Mouse (Mus musculus) midbrain, embryonic 10.5 days (tissue): ENCODE data around the gene Polg2. TPM values are rescaled to one million over a fixed set of nuclear protein-coding genes. Genes with fewer than 3 reads are reported as not detected.

Source experiments
- DNase-seq: peaks from one replicate; pipeline ENCODE4 v3.0.0-alpha.2; 2017; ENCODE audit warnings: low spot score
- H3K27ac ChIP-seq: fragments of 300-500 bp; sonication (generic); replicated peaks from 2 replicates; pipeline ENCODE4 v1.5.1; 2016; ENCODE audit warnings: mild to moderate bottlenecking
- H3K27me3 ChIP-seq: fragments of 300-500 bp; sonication (generic); 2 replicates; pipeline ENCODE4 v1.6.1; 2016; ENCODE audit warnings: low read depth, mild to moderate bottlenecking; ENCODE audit not compliant: poor library complexity, severe bottlenecking
- H3K36me3 ChIP-seq: fragments of 300-500 bp; sonication (generic); 2 replicates; pipeline ENCODE4 v1.6.1; 2016; ENCODE audit warnings: mild to moderate bottlenecking, moderate library complexity
- H3K4me1 ChIP-seq: fragments of 300-500 bp; sonication (generic); 2 replicates; pipeline ENCODE4 v1.6.1; 2016
- H3K4me3 ChIP-seq: fragments of 300-500 bp; sonication (generic); 2 replicates; pipeline ENCODE4 v1.5.1; 2016; ENCODE audit warnings: mild to moderate bottlenecking, moderate library complexity
- H3K9me3 ChIP-seq: fragments of 300-500 bp; sonication (generic); replicated peaks from 2 replicates; pipeline ENCODE4 v1.6.1; 2016; ENCODE audit warnings: mild to moderate bottlenecking
- WGBS: fragments of 180-500 bp; shearing (Covaris S2); methylation state at CpG from one replicate; pipeline ENCODE4 v1.1.7; 2016; 5-methylcytosine and 5-hydroxymethylcytosine counted together
- polyA plus RNA-seq: library from polyadenylated mRNA; unstranded; fragments of >200 nt; fragmentation: Nextera tagmentation; extraction: Ambion mirVana; gene quantifications from 2 replicates; pipeline ENCODE4 v1.2.1, GENCODE M21; 2016

Polg2 gene
- polyA plus RNA-seq, 1 experiment from 2014 or later = 10.2 TPM

DNA sequence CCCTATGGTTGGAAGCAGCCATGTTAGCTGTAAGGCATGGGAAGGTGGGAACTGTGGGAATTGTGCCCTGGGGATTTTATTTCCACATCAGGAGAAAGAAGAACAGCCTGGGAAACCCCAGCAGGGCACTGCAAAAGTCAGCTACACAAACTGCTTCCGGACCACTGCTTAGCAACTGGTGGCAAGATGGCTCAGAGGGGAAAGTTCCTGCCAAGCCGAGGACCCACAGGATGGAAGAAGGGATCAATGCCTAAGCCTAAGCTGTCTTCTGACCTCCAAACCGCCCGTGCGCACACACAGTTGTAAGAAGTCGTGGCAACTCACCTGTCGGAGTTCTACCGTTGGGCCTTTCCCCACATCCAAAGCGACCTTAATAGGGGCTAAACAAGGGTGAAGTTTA, 6.3 kb downstream of the Polg2 start:
- Histone ChIP-seq H3K4me1 (peaks cover 5% of the 10 kb centered on the region; the same call in 1 of the 2 replicates), H3K4me3 (no peak overlapping the region), H3K27ac (no peak overlapping the region), H3K27me3 (no peaks in the 10 kb centered on the region), H3K36me3 (peaks cover 88% of the 10 kb centered on the region), H3K9me3 (no peaks in the 10 kb centered on the region)
- no peak for DNase-seq
- WGBS = 95% methylated on average over 9 of the region's 9 CpGs

DNA sequence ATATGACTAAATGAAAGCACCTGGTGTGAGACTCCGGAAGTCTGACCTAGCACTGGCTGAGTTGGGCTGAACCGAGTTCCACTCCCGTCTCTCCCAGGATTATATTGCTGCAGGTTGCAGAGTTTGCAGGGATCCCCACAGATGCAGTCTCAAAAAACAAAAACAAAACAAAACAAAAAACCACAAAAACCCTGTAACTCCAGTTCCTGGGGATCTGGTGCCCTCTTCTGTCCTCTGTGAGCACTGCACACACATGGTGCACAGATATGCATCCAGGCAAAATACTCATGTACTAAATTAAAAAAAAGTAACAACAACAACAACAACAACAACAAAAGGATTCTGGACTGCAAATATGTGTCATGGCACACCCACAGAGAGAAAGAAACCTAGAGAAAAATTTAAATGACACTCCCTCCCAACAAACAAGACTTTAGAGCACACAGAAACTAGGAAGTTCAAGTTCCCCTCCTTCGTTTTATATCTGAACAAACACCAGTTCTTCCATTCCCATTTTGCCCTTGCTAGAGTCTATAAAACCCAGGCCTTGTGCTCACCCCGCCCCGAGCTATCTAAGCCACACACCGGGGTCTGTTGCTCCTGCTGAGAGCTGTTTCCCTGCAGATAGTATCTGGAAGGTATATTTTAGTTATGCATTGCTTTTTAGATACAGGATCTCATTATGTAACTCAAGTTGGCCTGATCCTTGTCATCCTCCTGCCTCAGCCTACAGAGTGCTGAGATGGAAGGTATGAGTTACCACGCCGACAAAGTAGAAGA, 9.0 kb downstream of the Polg2 start:
- 94% methylated on average over 9 of the region's 9 CpGs for WGBS
- Histone ChIP-seq H3K36me3 (peaks cover 96% of the 10 kb centered on the region), H3K27me3 (no peaks in the 10 kb centered on the region), H3K4me1 (no peaks in the 10 kb centered on the region), H3K4me3 (no peak overlapping the region), H3K27ac (no peak overlapping the region), H3K9me3 (peaks cover 7% of the 10 kb centered on the region)
- no peak for DNase-seq

DNA sequence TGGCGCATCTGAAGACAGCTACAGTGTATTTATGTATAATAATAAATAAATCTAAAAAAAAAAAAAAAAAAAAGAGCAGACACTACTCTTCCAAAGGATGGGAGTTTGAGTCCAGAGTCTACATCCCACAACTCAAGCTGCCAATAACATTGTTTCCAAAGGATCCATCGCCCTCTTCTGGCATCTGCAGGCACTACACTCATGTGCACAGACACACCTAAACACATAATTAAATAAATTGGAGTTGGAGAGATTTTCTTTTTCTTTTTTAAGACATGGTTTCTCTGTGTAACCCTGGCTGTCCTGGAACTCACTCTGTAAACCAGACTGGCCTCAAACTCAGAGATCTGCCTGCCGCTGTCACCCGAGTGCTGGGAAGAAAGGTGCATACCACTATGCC, 11.8 kb downstream of the Polg2 start:
- no peak overlapping the region for H3K27ac ChIP-seq
- H3K4me1 ChIP-seq = peaks cover 6% of the 10 kb centered on the region
- no peaks in the 10 kb centered on the region for H3K27me3 ChIP-seq
- 93% methylated on average over 4 of the region's 4 CpGs for WGBS
- H3K9me3 ChIP-seq = peaks cover 7% of the 10 kb centered on the region
- H3K36me3 ChIP-seq = peaks cover 79% of the 10 kb centered on the region
- DNase-seq = no peak
- no peak overlapping the region for H3K4me3 ChIP-seq

DNA sequence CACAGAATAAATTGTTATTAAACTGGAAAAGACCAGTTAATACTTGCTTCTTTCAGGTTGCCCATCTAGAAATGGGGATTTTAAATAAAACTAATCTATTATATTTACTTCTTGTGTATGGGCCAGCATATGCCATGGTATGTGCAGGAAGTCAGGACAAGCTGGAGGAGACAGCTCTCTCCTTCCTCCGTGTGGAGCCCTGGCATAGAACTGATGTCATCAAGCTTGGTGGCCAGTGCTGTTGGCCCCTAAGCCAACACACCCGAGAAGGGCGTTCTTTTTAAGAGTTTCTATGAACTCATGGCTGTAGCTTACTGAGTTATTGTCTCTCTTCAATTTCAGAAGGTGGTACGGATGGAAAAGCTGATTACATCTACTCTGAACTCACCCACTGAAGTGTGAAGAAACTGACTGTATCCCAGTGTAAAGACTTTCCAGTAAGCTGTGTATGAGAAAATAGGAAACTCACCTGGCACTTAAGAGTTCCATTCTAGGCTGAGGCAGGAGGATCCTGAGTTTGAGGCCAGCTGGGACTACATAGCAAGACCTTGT, 12.7 kb downstream of the Polg2 start:
- H3K9me3 ChIP-seq = peaks cover 7% of the 10 kb centered on the region
- H3K27ac ChIP-seq = no peak overlapping the region
- H3K4me3 ChIP-seq = no peak overlapping the region
- peaks cover 13% of the 10 kb centered on the region for H3K4me1 ChIP-seq
- DNase-seq = no peak
- WGBS = 91% methylated on average over 4 of the region's 4 CpGs
- peaks cover 71% of the 10 kb centered on the region for H3K36me3 ChIP-seq
- no peaks in the 10 kb centered on the region for H3K27me3 ChIP-seq

DNA sequence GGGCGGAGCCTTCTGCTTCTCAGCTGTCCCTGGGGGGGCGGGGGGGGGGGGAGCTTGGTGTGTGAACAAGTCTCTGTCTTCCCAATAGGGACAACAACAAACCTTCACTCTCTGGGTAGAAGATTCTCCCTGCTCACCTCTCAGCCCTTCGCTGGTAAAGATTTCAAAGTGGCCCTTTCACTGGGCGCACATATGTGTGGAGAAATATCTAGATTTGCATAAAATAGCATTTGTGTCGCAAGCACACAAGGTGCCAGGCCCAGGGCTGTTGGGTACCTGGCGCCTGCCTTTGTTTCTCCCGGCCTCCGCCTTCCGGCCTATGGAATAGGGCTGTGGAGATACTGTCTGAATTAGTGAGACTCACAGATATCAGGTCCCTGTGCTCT, 16.5 kb downstream of the Polg2 start:
- 74% methylated on average over 9 of the region's 9 CpGs for WGBS
- H3K4me3 ChIP-seq = no peak overlapping the region
- H3K36me3 ChIP-seq = peaks cover 32% of the 10 kb centered on the region
- peaks cover 13% of the 10 kb centered on the region for H3K4me1 ChIP-seq
- H3K27ac ChIP-seq = peak overlapping the region; percentile 57; the same call in 1 of the 2 replicates
- DNase-seq = no peak
- no peaks in the 10 kb centered on the region for H3K27me3 ChIP-seq
- peaks cover 4% of the 10 kb centered on the region for H3K9me3 ChIP-seq

DNA sequence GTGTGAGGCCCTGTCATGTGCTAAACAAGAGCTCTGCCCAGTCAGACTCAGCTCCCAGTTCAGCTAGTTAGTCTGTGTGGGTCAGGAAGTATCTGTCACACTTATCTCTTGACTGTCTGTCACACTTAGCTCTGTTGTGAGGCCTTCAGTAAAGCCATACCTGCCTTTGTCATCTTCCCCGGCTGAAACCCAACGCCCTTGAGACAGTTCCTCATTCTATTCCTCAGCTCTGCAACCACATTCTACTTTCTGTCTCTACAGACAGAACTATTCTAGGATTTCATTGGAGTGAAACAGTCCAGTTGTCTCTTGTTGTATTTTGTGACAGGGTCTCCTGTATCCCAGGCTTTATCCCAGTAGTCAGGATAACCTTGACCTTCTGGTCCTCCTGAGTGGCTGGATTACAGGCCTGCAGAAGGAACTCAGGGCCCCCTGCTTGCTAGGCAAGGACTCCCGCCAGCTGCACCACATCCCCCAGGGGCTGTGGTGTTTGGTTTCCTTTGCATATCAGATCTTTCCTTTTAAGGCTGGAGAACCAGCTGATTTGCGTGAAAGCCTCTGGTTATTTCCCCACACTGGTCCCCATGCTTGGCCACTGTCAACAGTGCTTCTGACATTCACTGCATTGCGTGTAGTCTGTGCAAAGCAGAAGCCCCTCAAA, 17.1 kb downstream of the Polg2 start:
- Histone ChIP-seq H3K4me1 (peaks cover 13% of the 10 kb centered on the region), H3K27me3 (no peaks in the 10 kb centered on the region), H3K27ac (peak overlapping the region; percentile 57; the same call in 1 of the 2 replicates), H3K4me3 (no peak overlapping the region), H3K9me3 (no peaks in the 10 kb centered on the region), H3K36me3 (peaks cover 27% of the 10 kb centered on the region)
- WGBS = 56% methylated on average over 5 of the region's 5 CpGs
- DNase-seq = no peak

DNA sequence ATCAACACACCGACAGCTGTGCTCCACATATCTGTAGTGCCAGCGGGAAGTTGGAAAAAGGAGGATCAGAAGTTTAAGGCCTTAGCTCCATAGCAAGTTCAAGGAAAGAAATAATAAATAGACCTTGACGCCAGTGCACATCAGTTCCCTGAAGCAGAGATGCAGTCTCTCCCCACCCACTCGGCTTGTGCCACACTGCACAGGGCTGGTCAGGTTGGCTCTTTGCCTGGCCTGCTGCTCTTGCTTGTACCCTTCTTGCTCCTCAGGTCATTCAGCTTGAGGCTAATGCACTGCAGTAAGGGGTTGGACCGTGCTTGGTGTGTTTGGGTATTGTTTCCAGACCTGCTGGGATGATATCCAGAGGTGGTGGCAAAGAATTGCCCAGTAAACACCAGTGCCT, 18.8 kb downstream of the Polg2 start:
- Histone ChIP-seq H3K4me1 (peaks cover 13% of the 10 kb centered on the region), H3K4me3 (no peak overlapping the region), H3K9me3 (no peaks in the 10 kb centered on the region), H3K36me3 (peaks cover 11% of the 10 kb centered on the region), H3K27me3 (no peaks in the 10 kb centered on the region), H3K27ac (no peak overlapping the region)
- WGBS = 93% methylated on average over 5 of the region's 5 CpGs
- DNase-seq = no peak

DNA sequence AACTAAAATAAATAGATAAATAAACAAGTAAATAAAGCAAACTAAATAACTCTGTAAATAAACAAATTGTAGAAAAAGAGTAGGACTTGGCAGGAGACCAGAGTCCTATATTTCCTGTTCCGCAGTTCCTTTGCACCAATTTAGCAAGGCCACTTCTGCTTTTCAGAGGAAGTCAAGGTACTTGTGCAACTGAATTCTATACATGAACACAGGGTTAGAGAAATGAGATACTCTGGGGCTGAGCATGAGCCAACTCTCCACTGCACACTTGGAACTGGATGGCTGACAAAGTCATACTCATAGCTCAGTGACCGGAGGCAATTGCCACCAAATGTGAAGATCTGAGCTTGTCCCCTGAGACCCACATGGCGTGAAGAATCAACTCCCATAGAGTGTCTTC, 20.3 kb downstream of the Polg2 start:
- Histone ChIP-seq H3K4me1 (peaks cover 13% of the 10 kb centered on the region), H3K27me3 (no peaks in the 10 kb centered on the region), H3K36me3 (peaks cover 2% of the 10 kb centered on the region; the same call in 1 of the 2 replicates), H3K27ac (no peak overlapping the region), H3K9me3 (no peaks in the 10 kb centered on the region), H3K4me3 (no peak overlapping the region)
- DNase-seq = no peak
- WGBS = 93% methylated on average over 3 of the region's 3 CpGs

DNA sequence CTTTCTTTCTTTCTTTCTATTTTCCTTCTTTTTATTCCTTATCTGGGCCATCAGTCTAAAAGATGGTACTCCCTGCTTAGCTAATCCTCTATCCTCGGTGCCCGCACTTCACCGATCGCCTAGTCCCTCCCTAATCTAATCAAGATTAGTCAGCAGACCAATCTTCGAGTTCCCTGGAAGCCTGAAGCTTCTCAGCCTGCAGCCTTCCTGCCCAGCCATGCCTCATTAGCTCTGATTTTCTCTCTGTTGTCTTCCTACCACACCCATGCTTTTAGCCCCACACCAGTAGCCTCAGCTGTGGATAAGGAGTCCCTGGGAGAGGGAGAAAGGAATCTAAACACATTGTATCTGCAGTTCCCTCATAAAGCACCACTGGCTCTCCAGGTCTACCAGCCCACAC, 23.8 kb downstream of the Polg2 start:
- Histone ChIP-seq H3K4me1 (no peaks in the 10 kb centered on the region), H3K9me3 (no peaks in the 10 kb centered on the region), H3K4me3 (no peak overlapping the region), H3K27me3 (no peaks in the 10 kb centered on the region), H3K36me3 (no peaks in the 10 kb centered on the region), H3K27ac (no peak overlapping the region)
- DNase-seq = no peak
- 28% methylated on average over 5 of the region's 5 CpGs for WGBS

DNA sequence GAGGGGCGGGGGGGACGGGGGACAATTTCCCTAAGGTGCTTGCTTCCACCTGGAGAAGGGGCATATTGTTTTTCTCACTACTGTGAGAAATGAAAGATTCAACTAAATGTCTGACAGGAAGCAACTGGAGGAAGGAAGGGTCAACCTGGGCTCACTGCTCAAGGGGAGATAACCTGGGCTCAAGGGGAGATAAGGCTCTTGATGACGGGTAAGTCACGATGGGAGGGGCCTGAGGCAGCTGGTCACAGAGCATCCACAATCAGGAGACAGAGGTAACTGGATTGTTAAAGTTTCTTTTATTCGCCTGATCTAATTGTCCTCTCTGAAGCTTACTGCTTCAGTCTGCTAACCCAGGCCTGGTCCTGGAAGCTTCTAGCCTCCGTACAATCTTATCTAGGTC, 26.0 kb downstream of the Polg2 start:
- Histone ChIP-seq H3K36me3 (no peaks in the 10 kb centered on the region), H3K4me1 (no peaks in the 10 kb centered on the region), H3K4me3 (no peak overlapping the region), H3K9me3 (no peaks in the 10 kb centered on the region), H3K27ac (no peak overlapping the region), H3K27me3 (no peaks in the 10 kb centered on the region)
- no peak for DNase-seq
- 90% methylated on average over 6 of the region's 6 CpGs for WGBS

DNA sequence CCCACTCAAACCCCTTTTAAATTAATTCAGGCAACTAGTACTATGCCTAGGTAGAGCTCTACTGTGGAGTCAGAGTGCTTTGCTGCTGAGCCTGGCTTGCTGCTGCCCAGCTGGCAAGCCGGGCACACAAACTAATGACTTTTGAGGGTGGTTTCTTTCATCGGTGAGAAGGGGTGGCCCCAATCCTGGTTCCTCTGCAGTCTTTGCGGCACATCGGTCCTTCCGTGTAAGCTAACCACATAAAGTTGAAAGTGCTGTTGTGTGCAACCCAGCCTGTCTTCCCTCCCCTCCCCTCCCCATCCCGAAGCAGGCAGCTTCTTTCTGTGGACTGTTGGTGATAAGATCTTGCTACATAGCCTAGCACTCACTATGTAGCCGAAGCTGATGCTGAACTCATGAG, 27.2 kb downstream of the Polg2 start:
- 92% methylated on average over 7 of the region's 7 CpGs for WGBS
- Histone ChIP-seq H3K27ac (no peak overlapping the region), H3K4me3 (no peak overlapping the region), H3K4me1 (no peaks in the 10 kb centered on the region), H3K27me3 (no peaks in the 10 kb centered on the region), H3K9me3 (peaks cover 5% of the 10 kb centered on the region; the same call in 1 of the 2 replicates), H3K36me3 (no peaks in the 10 kb centered on the region)
- no peak for DNase-seq

DNA sequence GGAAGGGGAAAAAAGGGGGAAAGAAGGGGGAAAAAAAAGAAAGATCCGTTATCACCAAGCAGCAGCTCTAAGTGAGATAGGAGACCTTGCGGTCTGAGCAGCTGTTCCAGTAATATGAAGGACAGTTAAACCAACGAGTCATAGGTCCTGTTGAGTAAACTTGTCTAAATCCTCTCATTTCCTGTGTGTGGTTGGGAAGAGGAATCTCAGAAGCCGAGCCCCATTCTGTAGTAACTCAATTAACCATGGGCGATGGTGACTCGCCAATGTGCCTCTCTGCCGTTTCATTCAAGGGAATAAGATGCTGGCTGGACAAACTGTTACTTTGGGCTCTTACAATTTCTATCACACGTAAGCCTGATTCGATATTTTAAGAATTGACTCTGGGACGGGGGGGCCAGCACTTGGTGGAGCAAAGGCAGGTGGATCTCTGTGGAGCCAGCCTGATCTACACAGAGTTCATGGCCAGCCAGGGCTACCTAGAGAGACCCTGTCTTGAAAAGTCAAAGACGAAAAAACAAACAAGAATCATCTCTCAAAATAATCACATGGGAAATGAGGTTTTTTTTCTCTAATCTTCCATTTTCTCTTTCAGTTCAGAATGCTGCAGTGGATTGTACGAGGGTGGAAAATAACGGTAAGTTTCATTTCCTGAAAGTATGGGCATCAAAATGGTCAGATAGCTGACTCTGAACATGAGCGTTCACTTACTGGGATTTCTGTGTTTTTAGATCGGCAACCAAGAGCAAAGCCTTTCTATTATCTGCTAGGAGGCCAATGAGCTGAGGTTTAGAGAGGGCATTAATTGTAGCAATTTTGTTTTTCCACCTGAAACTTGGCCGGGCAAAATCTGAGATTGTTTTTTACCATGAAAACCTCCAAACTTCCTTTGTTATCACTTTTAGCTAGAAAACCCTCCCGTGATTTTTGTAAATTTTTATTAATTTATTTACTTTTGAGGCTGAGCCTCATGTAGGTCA, 28.0 kb downstream of the Polg2 start, which contains the start of gene Milr1:
TSS of gene Milr1 (plus strand) at position 188 of the 980 bp plus-strand sequence.
- H3K4me1 ChIP-seq = no peaks in the 10 kb centered on the region
- no peaks in the 10 kb centered on the region for H3K36me3 ChIP-seq
- H3K4me3 ChIP-seq = no peak within 1 kb of the TSS
- no peak within 1 kb of the TSS for H3K27ac ChIP-seq
- no peaks in the 10 kb centered on the region for H3K27me3 ChIP-seq
- H3K9me3 ChIP-seq = peaks cover 5% of the 10 kb centered on the region; the same call in 1 of the 2 replicates
- WGBS = 92% methylated on average over 17 of the region's 17 CpGs
- no peak for DNase-seq
